Mouse (Mus musculus) kidney, postnatal 0 days (tissue): ENCODE results near the gene Ogt. TPM values are rescaled to one million over a fixed set of nuclear protein-coding genes. Genes with fewer than 3 reads are reported as not detected.

Experiments
- ATAC-seq: fragments of 200-750 bp; cut with Nextera tagmentation; replicated peaks from 2 replicates; pipeline ENCODE4 v1.8.0; 2017; ENCODE audit warnings: low read depth, moderate number of reproducible peaks, moderate TSS enrichment, moderate library complexity; ENCODE audit not compliant: low FRiP score
- DNase-seq: peaks from one replicate; pipeline ENCODE4 v3.0.0-alpha.2; 2016; ENCODE audit warnings: low spot score
- H3K27ac ChIP-seq: fragments of 300-500 bp; sonication (generic); 2 replicates; pipeline ENCODE4 v1.5.1; 2014; ENCODE audit warnings: mild to moderate bottlenecking
- H3K27me3 ChIP-seq: fragments of 300-500 bp; sonication (generic); 2 replicates; pipeline ENCODE4 v1.6.1; 2014; ENCODE audit warnings: low read length, mixed read lengths; ENCODE audit not compliant: insufficient read depth
- H3K36me3 ChIP-seq: fragments of 300-500 bp; sonication (generic); 2 replicates; pipeline ENCODE4 v1.6.1; 2014; ENCODE audit warnings: low read length, mixed read lengths; ENCODE audit not compliant: insufficient read depth
- H3K4me1 ChIP-seq: fragments of 300-500 bp; sonication (generic); replicated peaks from 2 replicates; pipeline ENCODE4 v1.6.1; 2014; ENCODE audit warnings: antibody characterized with exemption, low read length, mixed read lengths; ENCODE audit not compliant: insufficient read depth
- H3K4me2 ChIP-seq: fragments of 300-500 bp; sonication (generic); 2 replicates; pipeline ENCODE4 v1.6.1; 2014; ENCODE audit warnings: mild to moderate bottlenecking, low read length, moderate library complexity, mixed read lengths
- H3K4me3 ChIP-seq: fragments of 300-500 bp; sonication (generic); replicated peaks from 2 replicates; pipeline ENCODE4 v1.5.1; 2014; ENCODE audit warnings: low read depth, low read length
- H3K9ac ChIP-seq: fragments of 300-500 bp; sonication (generic); 2 replicates; pipeline ENCODE4 v1.6.1; 2014; ENCODE audit warnings: low read depth, low read length
- H3K9me3 ChIP-seq: fragments of 300-500 bp; sonication (generic); replicated peaks from 2 replicates; pipeline ENCODE4 v1.6.1; 2016; ENCODE audit warnings: low read length, inconsistent platforms, mixed read lengths
- CTCF ChIP-seq: IDR thresholded peaks from 2 replicates; pipeline ENCODE4 v1.5.1; 2016; ENCODE audit warnings: antibody characterized with exemption, low read depth, mild to moderate bottlenecking, moderate library complexity
- WGBS: fragments of 180-500 bp; shearing (Covaris S2); extraction: QIAGEN DNeasy Blood & Tissue Kit; methylation state at CpG from one replicate; pipeline ENCODE4 v1.1.7; 2014; 5-methylcytosine and 5-hydroxymethylcytosine counted together
- polyA plus RNA-seq: library from polyadenylated mRNA; unstranded; fragments of >200 nt; fragmentation: Nextera tagmentation; extraction: Ambion mirVana; gene quantifications from 2 replicates; pipeline ENCODE4 v1.2.1, GENCODE M21; 2015

Ogt gene
- polyA plus RNA-seq, 1 experiment from 2014 or later = 118 TPM

DNA sequence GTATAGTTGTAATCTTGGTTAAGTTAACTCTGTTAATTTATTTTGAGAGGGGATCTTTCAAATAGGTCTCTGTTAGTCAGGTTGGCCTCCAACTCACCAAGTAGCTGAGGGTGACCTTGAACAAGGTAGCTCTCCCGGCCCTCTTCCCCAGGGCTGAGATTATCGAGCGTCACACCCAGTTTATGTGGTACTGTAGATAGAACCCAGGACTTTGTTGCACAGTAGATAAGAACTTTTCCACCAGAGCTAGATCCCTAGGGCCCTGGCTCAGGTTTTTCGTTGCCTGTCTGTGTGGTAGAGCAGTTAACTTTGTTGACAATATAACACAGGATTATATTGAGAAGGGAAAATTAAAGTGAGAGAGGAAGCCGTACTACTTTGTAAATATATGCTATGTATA lies 6.8 kb downstream of the Ogt start:
- WGBS = 82% methylated on average over 5 of the region's 5 CpGs
- Histone ChIP-seq H3K9ac (no peak overlapping the region), H3K27me3 (no peaks in the 10 kb centered on the region), H3K4me2 (no peak overlapping the region), H3K36me3 (no peaks in the 10 kb centered on the region), H3K27ac (no peak overlapping the region), H3K4me3 (no peak overlapping the region), H3K4me1 (no peaks in the 10 kb centered on the region), H3K9me3 (no peaks in the 10 kb centered on the region)
- DNase-seq (no peak), ATAC-seq (no peak)
- no peak for TF ChIP-seq CTCF

- Histone ChIP-seq H3K9me3 (no peaks in the 10 kb centered on the region), H3K4me3 (no peak overlapping the region), H3K27ac (no peak overlapping the region), H3K4me1 (no peaks in the 10 kb centered on the region), H3K36me3 (no peaks in the 10 kb centered on the region), H3K4me2 (no peak overlapping the region), H3K27me3 (no peaks in the 10 kb centered on the region), H3K9ac (no peak overlapping the region)
- ATAC-seq (no peak), DNase-seq (no peak)
- 93% methylated on average over 27 of the region's 27 CpGs for WGBS
- TF ChIP-seq CTCF = no peak
Measured at GRCm38 (mm10) chrX:101695686-101696085, 55.8 kb downstream of the Ogt start.

DNA sequence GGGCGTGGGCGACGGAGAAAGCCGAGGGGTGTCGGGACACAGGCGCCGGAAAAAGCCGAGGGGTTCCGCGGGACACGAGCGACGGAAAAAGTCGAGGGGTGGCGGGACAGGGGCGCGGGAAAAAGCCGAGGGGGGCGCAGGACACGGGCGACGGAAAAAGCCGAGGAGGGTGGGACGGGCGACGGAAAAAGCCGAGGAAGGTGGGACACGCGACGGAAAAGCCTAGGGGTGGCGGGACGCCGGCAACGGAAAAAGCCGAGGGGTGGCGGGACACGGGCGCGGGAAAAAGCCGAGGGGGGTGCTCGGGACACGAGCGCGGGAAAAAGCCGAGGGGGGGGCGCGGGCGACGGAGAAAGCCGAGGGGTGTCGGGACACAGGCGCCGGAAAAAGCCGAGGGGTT lies 57.7 kb downstream of the Ogt start:
- 78% methylated on average over 52 of the region's 54 CpGs for WGBS
- no peaks in the 10 kb centered on the region for H3K4me1 ChIP-seq
- H3K27me3 ChIP-seq = no peaks in the 10 kb centered on the region
- DNase-seq (no peak), ATAC-seq (no peak)
- H3K9ac ChIP-seq = no peak overlapping the region
- H3K4me3 ChIP-seq = no peak overlapping the region
- no peaks in the 10 kb centered on the region for H3K9me3 ChIP-seq
- no peak overlapping the region for H3K4me2 ChIP-seq
- no peaks in the 10 kb centered on the region for H3K36me3 ChIP-seq
- no peak overlapping the region for H3K27ac ChIP-seq
- no peak for TF ChIP-seq CTCF

- no peaks in the 10 kb centered on the region for H3K27me3 ChIP-seq
- no peaks in the 10 kb centered on the region for H3K36me3 ChIP-seq
- H3K9me3 ChIP-seq = no peaks in the 10 kb centered on the region
- no peak overlapping the region for H3K27ac ChIP-seq
- H3K4me2 ChIP-seq = no peak overlapping the region
- no peak for TF ChIP-seq CTCF
- no peak overlapping the region for H3K4me3 ChIP-seq
- 70% methylated on average over 23 of the region's 23 CpGs for WGBS
- no peaks in the 10 kb centered on the region for H3K4me1 ChIP-seq
- no peak for ATAC-seq
- no peak overlapping the region for H3K9ac ChIP-seq
- DNase-seq = no peak
Measured at GRCm38 (mm10) chrX:101698232-101698631, 58.4 kb downstream of the Ogt start.

- 82% methylated on average over 7 of the region's 7 CpGs for WGBS
- no peak overlapping the region for H3K4me2 ChIP-seq
- H3K27ac ChIP-seq = no peak overlapping the region
- no peaks in the 10 kb centered on the region for H3K9me3 ChIP-seq
- no peaks in the 10 kb centered on the region for H3K36me3 ChIP-seq
- H3K4me1 ChIP-seq = no peaks in the 10 kb centered on the region
- no peak for TF ChIP-seq CTCF
- H3K9ac ChIP-seq = no peak overlapping the region
- ATAC-seq (no peak), DNase-seq (no peak)
- H3K27me3 ChIP-seq = no peaks in the 10 kb centered on the region
- no peak overlapping the region for H3K4me3 ChIP-seq
Measured at GRCm38 (mm10) chrX:101705111-101705510, 65.3 kb downstream of the Ogt start.

GRCm38 (mm10) chrX:101720401-101720800 lies 80.5 kb downstream of the Ogt start:
- no peak overlapping the region for H3K4me3 ChIP-seq
- WGBS = 54% methylated on average over 1 of the region's 1 CpGs
- DNase-seq = no peak
- H3K27me3 ChIP-seq = 0 out of 2 replicates have a peak, but pooled peaks cover 7% of the 10 kb centered on the region
- H3K36me3 ChIP-seq = no peaks in the 10 kb centered on the region
- no peaks in the 10 kb centered on the region for H3K9me3 ChIP-seq
- H3K9ac ChIP-seq = no peak overlapping the region
- H3K4me2 ChIP-seq = no peak overlapping the region
- H3K27ac ChIP-seq = no peak overlapping the region
- TF ChIP-seq CTCF = no peak
- H3K4me1 ChIP-seq = no peaks in the 10 kb centered on the region
- ATAC-seq = no peak

DNA sequence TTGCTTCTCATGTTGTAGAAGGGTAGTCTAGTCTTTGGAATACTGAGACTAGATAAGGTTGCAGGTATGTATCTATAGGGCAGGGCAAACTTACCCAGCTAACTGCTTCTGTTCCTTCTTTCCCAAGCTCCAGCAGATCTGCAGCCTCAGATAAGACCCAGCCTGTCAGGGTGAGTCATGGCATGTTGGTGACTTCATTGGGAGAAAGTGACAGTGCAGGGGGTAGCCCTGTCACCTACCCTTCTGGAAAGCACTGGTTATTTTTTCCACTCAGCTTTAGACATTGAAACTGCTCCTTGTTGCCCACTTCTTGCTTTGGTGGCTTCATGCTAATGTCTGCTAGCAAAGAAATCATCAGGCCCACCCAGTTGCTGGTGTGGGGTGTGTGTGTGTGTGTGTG lies 90.2 kb downstream of the Ogt start:
- Histone ChIP-seq H3K4me1 (no peaks in the 10 kb centered on the region), H3K4me3 (no peak overlapping the region), H3K27me3 (no peaks in the 10 kb centered on the region), H3K9me3 (no peaks in the 10 kb centered on the region), H3K36me3 (no peaks in the 10 kb centered on the region), H3K4me2 (no peak overlapping the region), H3K9ac (no peak overlapping the region), H3K27ac (no peak overlapping the region)
- DNase-seq = no peak
- no peak for TF ChIP-seq CTCF
- ATAC-seq = no peak
